Mouse (Mus musculus): ENCODE results near the gene Irf6.

The Irf6 gene

DNA sequence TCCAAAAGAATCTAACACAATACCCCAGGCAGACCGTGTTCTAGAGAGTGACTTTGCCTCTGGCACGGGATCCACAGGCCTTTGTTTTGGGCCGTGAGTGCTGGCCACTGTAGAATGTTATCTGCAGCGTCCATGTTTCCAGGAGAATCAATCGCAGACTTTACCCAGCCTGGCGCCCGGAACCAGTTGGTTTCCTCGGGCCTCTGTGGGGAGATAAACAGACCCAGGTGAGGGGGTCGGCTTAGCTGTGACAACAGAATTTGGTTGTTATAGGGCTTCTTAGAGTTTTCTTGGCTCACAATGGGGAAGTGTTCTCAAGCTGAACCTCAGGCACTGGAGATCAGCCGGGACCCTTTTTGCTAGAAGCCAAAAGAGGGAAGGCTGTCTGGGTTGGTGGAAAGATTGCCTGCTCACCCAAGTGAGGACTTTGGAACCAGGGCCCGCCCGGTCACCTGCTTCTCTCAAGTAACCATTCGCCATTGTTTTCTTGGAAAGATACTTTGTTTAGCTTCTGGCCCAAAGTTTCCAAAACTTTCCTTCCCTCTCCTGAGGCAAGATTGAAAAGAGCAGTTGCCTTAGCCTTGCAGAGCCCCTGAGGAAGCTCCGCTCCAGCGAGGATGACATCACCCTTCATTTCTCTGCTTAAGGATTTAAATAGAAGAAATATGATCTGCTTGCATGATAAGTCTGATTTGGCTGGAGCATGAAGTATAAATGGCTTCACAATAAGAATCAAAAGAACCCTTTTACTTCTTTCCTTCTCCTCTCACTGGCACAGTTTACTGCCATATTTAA lies 3.6 kb downstream of the Irf6 start:
- no peak for DNase-seq (ENCODE audit: low read depth, low spot score)

DNA sequence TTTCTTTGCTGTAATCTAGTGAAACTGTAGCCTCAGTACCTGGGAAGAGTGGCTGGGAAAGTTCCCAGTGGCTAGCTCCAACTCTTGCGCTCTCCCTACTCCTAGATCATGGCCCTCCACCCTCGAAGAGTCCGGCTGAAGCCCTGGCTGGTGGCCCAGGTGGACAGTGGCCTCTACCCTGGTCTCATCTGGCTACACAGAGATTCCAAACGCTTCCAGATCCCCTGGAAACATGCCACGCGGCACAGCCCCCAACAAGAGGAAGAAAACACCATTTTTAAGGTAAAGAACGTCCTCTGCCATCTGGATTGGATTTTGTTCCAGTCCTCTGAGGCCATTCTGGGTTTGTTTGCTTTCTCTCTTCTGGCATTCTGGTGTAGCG lies 4.2 kb downstream of the Irf6 start:
- DNase-seq (ENCODE audit: low read depth, low spot score): no peak

DNA sequence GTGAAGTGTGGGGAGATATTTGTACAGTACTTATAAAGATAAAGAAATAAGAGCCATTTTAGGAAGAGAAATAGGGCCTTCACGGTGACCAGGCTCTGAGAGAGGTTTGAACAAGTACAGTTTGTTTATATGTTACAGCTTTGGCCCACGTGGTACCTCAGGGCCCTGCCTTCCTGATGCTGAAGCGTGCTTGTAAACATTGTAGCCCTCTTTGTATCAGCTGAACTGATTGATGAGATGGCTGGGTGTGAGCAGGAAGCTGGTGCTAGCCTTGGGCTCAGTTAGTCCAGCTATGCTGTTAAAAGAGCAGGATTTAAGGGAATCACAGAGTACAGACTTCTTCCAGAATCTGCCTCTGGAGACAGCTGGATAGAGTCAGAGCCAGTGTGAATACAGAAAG lies 6.3 kb downstream of the Irf6 start:
- DNase-seq (ENCODE audit: low read depth, low spot score): no peak

DNA sequence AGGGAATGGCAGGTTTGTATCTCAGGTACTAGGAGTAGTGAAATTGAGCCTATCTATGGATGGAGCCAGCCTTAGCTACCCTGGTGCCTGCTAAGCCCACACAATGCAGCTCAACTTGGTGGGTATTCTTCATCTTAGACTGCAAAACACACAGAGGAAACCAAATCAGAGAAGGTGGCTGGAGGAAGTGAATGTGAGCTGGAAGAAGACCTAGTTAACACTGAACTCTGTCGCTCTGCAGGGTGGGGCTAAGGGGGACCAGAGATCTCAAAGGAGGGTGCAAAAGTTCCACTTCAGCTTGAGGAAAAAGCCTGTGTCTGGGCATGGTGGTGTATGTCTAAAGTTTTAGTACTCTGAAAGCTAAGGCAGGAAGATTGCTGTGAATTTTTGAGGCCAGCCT lies 6.7 kb downstream of the Irf6 start:
- no peak for DNase-seq (ENCODE audit: low read depth, low spot score)

DNA sequence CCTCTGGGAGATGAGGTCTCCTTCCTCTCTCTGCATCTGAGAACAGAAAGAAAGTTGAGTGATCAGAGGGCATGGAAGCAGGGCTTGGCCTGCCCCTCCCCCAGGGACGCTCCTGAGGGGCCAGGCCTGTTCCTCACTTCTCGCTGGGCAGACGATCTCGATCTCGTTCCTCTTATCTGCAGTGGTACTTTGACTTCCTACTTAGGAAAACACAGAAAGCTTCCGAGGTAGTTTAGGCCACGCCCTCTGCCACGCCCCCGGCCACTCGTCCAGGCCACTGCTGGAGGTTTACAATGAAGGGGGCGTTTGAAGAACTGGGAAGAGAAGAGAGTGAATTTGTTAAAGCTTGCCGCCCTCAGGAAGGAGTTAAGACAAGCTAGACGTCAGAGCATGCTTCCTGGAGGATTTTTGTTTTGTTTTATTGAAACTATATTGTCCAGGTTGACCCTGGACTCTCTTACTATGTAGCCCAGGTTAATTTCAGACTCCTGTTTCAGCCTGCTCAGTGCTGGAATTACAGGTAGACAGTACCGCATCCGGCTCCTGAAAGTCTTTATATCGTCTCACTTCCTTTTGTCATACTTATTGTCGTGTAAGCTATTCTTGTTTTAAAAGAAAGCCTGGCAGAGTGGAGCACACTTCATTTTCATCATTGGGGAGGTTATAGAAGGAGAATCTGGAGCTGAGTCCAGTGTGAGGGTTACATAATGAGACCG lies 7.6 kb downstream of the Irf6 start:
- DNase-seq (ENCODE audit: low read depth, low spot score): peak; percentile 58

DNA sequence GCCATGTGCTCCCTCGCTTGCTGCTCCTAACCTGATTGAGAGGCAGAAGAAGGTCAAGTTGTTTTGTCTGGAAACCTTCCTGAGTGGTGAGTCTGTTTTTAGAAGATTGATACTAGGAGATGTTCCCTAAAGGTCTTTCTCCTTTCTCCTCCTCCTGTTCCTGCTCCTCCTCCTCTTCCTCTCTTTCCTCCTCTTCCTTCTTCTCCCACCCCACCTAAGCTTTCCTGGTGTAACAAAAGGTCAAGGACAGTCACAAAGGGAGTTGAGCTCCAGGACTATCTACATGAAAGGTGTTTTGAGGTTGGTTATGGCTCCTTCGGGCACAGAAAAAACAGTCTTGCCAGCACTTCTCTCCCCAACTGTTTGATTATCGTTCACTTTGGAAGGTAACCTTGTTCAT lies 14.8 kb downstream of the Irf6 start, which contains the start of gene A130010J15Rik:
TSS of gene A130010J15Rik (plus strand) at position 301 of the 400 bp plus-strand sequence.
- no peak for DNase-seq (ENCODE audit: low read depth, low spot score)

DNA sequence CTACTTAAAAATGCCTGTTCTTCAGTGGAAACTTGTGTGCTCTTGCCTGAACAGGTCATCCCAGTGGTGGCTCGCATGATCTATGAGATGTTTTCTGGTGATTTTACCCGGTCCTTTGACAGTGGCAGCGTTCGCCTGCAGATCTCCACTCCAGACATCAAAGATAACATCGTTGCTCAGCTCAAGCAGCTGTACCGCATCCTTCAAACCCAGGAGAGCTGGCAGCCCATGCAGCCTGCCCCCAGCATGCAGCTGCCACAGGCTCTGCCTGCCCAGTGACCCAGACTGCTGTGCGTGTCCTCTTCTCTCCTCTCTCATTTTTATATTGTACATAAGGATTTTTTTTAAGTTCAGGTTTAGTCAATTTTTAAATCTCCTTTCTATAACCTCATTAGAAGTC lies 16.3 kb downstream of the Irf6 start:
- no peak for DNase-seq (ENCODE audit: low read depth, low spot score)

DNA sequence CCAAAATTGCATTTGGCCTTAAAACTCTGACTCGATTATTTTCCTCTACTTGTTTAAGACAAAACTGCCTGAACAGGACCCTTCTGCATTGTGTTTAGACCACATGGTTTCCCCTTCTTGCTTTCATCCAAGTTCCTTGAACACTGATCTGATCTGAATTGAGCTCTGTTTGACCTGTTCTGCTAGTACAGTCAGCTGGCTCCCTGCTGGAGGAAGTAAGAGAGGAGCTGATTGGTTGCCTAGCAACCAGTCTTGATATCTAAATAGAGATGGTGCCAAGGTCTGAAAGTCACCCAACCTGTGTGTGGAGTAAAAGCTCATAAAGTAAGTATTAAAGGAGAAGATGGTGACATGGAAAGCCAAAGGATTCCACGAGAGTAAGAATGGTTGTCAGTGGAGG lies 16.9 kb downstream of the Irf6 start:
- DNase-seq (ENCODE audit: low read depth, low spot score): peak; percentile 12

DNA sequence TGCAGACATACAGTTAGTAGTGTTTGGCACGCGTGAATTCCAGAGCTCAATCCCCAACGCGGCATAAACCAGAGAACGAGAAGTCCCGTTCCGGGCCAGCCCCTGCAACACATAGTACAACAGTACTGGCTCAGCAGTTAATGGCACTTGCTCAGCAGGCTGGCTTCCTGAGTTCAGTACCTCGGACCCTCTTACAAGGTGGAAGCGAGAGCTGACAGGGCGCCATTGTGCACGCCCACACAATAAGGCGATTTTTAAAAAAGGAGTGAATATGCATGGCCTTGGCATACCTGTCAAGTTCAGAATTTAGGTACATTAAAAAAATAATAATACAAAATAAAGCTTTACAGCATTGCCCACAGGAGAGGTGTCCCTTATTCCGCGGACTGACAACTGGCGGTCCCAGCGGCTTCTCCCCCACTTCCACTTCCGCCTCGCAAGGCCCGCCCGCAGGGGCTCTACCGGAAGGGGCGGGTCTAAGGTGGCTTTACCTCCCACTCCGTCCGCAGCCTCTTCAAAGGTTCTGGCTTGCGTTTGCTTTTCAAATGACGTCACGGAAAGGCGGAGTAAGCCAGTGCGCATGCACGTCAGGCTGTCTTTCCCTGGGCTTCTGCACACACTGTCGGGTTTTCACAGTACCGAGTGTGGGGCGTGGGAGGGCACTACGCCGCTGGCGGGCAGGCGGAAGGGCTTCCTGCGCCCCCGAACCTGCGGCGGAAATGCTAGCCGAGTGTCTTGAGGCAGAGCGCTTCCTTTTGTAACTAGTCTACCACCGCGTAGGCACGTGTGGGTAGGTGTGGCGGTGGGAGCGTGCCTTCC lies 20.3 kb downstream of the Irf6 start:
- DNase-seq (ENCODE audit: low read depth, low spot score): peak; percentile 99

DNA sequence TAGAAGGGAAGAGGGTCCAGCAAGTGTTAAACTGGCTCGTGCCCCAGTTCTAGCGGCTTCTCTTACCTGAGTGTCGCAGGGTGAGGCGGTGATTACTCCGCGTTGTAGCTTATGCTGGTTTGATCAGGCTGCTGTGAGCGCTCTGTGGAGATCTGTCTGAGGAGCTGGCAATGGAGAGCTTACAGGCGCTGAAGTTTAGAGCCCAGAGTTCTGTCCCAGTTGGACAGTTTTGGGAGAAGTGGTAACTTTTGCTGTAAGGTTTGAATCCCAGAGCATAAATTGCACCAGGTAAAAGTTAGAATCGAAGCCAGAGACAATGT lies 20.9 kb downstream of the Irf6 start:
- DNase-seq (ENCODE audit: low read depth, low spot score): no peak

DNA sequence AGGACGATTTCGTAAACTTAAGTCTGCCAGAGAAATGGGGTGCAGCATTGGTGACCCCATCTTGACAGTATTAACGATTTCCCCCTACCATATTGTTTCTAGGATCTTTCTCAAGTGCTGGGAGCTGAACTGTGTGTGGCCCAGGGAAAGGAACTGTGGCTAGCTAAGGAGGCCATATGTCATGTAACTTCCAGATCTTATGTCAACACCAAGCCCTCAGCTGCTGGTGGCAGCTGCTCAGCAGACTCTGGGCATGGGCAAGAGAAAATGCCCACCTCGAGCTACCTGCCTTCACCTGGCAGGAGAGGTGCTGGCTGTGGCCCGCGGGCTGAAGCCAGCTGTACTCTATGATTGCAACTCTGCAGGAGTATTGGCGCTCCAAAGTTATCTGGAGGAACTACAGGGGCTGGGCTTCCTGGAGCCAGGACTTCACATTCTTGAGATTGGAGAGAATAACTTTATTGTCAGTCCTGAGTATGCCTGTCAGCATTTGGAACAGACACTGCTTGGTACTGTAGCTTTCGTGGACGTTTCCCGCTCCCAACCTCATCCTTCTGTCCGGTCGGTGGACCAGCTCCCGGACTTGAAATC lies 21.3 kb downstream of the Irf6 start:
- DNase-seq (ENCODE audit: low read depth, low spot score): no peak

DNA sequence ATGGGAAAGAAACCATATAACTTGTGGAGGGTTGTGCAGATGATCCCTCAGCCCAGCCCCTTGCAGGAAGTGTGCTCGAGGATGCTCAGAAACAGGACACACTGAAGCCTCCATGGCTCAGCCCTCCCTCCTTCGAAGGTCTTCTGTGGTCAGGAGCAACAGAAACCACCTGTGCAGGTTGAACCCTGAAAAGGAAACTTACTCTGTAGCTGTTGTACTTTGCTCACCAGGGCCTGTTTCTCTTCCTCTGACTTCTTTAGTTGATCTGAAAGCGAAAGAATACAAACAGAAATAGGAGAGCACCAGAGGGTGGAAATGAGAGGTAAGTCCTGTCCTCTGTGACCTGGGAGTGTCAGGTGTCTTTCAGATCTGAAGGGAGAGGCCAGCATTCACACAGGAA lies 28.2 kb downstream of the Irf6 start:
- no peak for DNase-seq (ENCODE audit: low read depth, low spot score)

DNA sequence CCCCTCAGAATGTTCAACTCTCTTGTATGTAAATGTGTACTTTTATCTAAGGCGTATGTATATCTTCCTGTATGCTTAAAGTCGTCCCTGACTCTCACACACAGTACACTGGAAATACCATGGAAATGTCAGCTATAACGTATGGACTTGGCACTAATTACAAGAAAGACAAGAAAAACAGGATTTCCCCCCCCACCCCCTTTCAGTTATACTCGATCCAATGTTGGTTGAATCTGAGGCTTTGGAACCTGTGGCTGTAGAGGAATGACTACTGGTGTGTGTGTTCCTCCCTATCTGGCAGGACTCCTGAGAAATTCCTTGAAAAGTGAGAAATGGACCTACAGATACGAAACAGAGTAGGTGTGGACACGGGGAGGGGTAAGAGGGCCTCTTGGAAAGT lies 35.3 kb downstream of the Irf6 start:
- DNase-seq (ENCODE audit: low read depth, low spot score): no peak

DNA sequence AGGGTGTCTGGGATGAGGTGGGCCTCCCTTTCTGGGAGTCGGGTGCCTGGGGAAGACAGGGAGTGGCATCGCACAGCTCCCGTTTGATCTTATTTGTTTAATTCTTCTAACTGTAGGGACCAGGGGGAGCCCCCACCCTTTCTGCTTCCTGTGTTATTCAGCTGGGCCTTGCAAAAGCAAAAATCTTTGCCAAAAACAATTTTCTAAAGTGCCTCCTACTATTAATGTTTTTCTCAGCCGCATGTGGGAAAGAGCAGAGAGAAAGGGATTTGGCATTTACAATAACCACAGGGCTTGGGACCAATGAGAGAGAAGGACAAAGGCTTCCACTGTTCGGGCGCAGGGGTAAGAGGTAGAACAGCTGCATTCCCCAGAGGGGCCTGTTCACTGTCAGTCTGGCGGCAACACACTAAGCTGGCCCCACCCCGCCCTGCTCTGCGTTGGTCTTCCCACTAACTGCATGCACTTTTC lies 36.3 kb downstream of the Irf6 start:
- DNase-seq (ENCODE audit: low read depth, low spot score): peak; percentile 53

DNA sequence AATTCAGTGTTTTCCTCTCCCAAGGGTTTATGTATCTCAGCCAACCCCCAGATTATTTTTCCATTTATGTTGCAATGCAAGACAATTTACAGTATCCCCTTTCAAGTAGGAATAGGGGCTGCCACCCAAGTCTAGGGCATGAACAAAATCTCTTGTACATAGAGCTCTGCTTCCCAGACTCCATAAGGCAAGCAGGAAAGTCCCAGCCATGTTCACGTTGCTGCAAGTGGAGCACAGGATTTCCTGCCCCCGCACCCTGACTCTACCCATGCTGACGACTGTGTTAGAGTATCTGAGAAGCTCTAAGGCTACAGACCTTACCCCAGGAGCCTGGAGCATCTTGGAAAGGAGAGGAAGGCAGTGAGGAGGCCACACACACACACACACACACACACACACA lies 36.9 kb downstream of the Irf6 start:
- no peak for DNase-seq (ENCODE audit: low read depth, low spot score)

DNA sequence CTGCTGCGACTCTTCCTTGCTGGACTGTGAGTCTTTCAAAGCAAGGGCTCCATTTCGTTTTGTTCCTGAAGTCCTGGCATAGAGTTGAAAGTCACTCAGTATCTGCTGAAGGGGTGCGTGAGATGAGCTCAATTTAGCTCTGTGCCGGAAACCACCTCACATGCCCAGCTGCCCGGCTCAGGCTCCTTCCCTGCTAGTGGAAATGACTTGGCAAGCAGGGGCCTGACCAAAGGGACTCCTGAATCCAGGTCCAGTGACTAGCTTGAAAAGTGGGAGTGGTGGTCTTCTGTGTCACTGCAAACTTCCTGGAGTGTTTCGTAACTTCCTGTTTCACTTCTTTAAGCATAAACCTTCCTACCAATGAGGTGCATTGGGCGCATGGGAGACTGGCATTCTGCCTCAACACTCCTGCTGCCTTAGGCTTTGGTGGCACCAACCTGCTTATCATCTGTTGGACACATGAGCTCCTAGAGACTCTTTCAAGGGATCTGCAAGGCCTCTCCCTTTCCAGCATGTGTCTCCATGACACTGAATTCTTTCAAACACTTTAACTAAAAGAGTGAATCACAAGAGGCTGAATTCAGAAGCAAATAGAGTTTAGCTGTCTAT lies 38.9 kb downstream of the Irf6 start:
- DNase-seq (ENCODE audit: low read depth, low spot score): no peak

DNA sequence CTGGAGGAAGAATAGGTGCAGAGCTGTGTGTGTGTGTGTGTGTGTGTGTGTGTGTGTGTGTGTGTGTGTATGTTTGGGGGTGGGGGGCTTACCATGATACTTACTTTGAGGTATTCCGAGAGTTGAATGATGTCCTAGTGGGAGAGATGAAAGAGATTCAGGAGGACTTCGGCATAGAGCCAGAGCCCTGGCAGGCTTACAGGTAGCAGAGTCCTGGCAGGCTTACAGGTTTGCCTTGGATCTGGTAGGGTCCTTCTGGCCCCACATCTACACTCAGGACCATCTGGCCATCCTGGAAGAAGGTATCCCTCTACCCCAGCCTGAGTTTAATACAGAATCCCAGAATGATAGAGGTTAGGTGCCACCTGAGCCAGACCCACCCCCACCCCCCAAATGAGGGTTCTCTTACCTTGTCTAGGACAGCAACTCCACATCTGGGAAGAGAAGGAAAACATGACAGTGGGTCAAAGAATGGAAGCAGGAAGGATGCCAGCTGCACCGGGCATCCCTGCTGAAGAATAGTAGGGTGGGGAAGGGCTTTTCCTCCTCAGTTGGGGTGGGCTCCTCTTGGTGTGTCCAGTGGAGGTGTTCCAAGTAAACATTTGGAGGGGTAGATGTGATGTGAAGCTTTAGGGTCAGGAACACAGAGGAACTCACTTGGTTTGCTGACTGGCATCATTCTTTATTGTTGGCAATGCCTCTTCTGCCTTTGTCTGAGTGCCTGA lies 41.7 kb downstream of the Irf6 start:
- no peak for DNase-seq (ENCODE audit: low read depth, low spot score)

DNA sequence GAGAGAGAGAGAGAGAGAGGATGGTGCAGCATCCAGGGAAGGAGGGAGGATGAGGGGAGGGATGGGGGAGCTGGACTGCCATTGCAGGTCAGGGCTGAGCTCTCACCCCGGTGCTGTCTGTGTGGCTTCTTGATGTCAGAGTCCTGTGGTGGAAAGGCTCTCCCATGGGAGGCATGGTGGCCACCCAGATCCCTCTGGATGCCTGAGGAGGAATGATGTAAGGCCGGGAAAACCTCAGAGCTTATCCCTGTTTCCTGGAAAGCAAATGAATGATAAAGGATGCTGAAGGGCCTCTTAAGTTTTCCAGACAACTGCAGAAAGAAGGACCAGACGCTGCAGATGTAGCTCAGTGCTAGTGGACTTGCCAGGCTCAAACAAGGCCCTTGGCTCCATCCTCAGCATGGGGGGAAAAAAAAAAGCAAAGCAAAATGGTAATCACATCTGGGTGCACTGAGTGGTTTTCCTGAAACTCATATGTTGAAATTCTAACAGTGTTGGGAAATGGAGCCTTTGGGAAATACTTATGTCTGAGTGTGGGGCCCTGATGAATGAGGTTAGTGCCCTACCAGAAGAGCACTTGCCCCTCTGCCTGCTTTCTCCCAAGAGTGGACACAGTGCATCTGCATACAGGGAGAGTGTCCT lies 42.4 kb downstream of the Irf6 start:
- no peak for DNase-seq (ENCODE audit: low read depth, low spot score)

DNA sequence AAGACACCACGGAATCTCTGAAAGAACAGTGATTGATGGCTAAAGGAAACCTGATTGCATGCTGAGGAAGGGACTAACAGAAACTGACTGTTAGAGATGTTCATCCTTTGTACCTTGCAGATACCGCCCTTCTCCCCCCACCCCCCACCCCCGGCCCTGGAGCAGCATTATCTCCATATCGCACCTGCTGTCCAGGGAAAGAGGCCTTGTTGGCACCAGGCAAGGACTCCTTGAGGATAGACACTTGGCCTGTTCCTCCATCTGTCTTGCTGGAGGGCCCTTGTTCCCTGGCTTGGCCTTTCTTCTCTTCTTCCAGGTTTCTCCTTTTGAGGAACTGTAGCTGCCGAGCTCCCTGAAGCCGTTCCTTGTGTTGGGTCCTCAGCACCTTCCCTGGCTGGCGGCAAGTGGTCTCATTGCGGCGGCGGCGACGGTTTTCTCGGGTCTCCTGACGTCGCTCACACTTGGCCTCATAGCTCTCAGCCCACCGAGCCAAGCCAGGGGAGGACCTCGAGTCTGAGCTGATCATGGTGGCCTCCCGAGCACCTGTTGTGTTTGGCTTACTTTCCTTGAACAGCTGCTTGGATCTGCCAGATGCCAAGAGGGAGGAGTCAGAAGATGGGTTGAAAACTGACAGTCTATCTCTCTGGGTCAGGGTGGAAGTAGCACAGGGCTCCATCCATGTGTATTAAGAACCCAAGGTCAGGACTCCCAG lies 44.7 kb downstream of the Irf6 start:
- DNase-seq (ENCODE audit: low read depth, low spot score): no peak

DNA sequence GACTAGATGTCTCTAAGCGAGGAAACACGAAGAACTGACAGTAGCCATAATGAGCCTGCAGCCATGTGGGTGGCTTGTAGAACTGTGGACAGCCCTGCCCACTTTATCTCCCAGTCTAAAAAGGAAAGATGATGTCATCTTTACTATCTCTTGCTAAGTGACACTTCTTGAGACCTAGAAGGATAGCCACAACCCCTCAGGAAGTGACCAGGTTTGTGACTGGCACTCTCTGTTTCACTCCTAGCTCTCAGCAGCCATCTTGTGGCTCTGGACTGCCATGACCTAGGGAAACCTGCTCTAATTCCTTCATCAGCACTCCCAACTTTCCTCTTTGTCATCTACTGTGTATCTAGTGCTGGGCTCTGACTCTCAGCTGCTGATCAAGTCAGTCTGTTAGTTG lies 45.4 kb downstream of the Irf6 start:
- DNase-seq (ENCODE audit: low read depth, low spot score): no peak
